Mouse (Mus musculus): ENCODE results near the gene 4930556J24Rik. TPM values are rescaled to one million over a fixed set of nuclear protein-coding genes. Genes with fewer than 3 reads are reported as not detected.
"Not testable (repeated sequence)": the region's sequence is repeated elsewhere in the genome, so short reads cannot be mapped to it uniquely, and the experiment has no call there.

4930556J24Rik gene
- polyA plus RNA-seq, 1 experiment from 2014 or later = 0.17 TPM

DNA sequence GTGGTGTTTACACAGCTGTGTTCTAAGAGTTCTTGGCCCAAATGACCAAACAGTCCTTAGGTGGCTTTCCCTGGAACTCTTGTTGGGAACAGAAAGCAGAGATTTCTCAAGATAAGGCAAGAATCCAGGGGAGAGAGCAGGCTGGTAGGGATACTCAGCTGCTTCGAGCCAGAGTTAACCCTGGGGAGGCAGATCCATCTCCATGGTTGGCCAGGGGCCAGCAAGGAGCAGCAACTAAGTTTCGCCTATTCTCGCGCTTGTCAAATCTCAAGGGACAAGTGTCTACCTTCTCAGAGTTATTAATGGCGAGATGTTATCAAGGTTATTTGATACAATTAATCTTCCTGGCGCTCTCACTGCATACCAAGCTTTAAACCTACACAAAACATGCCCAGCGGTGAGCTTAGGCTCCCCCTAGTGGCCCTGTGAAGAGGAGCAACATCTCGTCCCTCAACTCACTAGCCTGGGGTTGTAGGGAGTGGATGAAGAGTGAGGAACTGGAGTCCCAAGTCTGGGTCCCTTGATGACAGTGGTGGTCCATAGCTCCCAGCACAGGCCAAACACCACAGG lies 55.2 kb downstream of the 4930556J24Rik start:
- ATAC-seq (ENCODE audit: insufficient read depth) = no peak
- 38% methylated on average over 8 of the region's 8 CpGs for WGBS (ENCODE audit: insufficient replicate concordance)
- H3K9me3 ChIP-seq (replicated peaks) = no peaks in the 10 kb centered on the region
- no peak overlapping the region for H3K4me2 ChIP-seq
- no peak overlapping the region for H3K9ac ChIP-seq
- no peaks in the 10 kb centered on the region for H3K4me1 ChIP-seq (replicated peaks)
- H3K4me3 ChIP-seq (replicated peaks) = no peak overlapping the region
- no peak overlapping the region for H3K27ac ChIP-seq (replicated peaks)
- no peaks in the 10 kb centered on the region for H3K27me3 ChIP-seq
- peaks cover 4% of the 10 kb centered on the region; the same call in 1 of the 2 replicates for H3K36me3 ChIP-seq (replicated peaks)

DNA sequence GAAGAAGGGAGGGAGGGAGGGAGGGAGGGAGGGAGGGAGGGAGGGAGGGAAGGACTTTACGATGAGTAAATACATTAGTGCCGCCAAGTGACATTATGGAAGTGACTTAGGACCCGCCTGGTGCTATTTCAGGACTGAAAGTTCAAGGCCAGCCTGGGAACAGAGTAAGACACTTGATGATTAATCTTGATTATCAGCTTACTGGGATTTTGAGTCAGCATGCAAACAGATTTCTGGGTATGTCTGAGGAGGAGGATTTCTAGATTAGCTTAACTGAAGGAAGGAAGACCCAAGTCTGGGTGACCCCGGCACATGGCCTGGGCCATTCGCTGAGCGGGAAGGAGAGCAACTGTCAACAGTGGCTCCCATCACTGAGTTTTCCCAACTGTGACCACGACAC lies 56.1 kb downstream of the 4930556J24Rik start:
- H3K27ac ChIP-seq (replicated peaks) = no peak overlapping the region
- peaks cover 4% of the 10 kb centered on the region; the same call in 1 of the 2 replicates for H3K36me3 ChIP-seq (replicated peaks)
- ATAC-seq (ENCODE audit: insufficient read depth) = no peak
- peaks cover 8% of the 10 kb centered on the region; the same call in 1 of the 2 replicates for H3K27me3 ChIP-seq
- H3K4me3 ChIP-seq (replicated peaks) = no peak overlapping the region
- no peaks in the 10 kb centered on the region for H3K9me3 ChIP-seq (replicated peaks)
- H3K9ac ChIP-seq = no peak overlapping the region
- no peak overlapping the region for H3K4me2 ChIP-seq
- WGBS (ENCODE audit: insufficient replicate concordance) = 76% methylated on average over 7 of the region's 7 CpGs
- H3K4me1 ChIP-seq (replicated peaks) = no peaks in the 10 kb centered on the region

DNA sequence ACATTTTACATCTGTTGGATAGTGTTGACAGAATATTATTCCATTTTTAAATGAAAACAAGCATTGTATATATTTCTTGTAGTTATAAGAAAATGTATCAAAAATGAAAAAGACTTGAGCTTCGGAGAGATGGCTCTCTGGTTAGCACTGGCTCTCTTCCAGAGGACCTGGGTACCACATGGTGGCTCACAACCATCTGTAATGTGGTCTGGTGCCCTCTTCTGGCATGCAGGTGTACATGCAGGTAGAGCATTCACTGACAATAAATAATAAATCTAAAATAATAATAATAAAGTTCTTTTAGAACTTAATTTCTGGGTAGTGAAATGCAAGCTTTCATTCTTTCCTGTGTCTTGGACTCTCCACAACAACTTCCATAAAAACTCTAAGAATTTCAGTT lies 57.8 kb downstream of the 4930556J24Rik start:
- no peak for ATAC-seq (ENCODE audit: insufficient read depth)
- no peak overlapping the region for H3K4me2 ChIP-seq
- no peak overlapping the region for H3K27ac ChIP-seq (replicated peaks)
- H3K4me3 ChIP-seq (replicated peaks) = no peak overlapping the region
- no peaks in the 10 kb centered on the region for H3K9me3 ChIP-seq (replicated peaks)
- H3K27me3 ChIP-seq = peaks cover 25% of the 10 kb centered on the region
- 26% methylated on average over 1 of the region's 1 CpGs for WGBS (ENCODE audit: insufficient replicate concordance)
- H3K36me3 ChIP-seq (replicated peaks) = peaks cover 4% of the 10 kb centered on the region; the same call in 1 of the 2 replicates
- peaks cover 7% of the 10 kb centered on the region for H3K4me1 ChIP-seq (replicated peaks)
- H3K9ac ChIP-seq = no peak overlapping the region

DNA sequence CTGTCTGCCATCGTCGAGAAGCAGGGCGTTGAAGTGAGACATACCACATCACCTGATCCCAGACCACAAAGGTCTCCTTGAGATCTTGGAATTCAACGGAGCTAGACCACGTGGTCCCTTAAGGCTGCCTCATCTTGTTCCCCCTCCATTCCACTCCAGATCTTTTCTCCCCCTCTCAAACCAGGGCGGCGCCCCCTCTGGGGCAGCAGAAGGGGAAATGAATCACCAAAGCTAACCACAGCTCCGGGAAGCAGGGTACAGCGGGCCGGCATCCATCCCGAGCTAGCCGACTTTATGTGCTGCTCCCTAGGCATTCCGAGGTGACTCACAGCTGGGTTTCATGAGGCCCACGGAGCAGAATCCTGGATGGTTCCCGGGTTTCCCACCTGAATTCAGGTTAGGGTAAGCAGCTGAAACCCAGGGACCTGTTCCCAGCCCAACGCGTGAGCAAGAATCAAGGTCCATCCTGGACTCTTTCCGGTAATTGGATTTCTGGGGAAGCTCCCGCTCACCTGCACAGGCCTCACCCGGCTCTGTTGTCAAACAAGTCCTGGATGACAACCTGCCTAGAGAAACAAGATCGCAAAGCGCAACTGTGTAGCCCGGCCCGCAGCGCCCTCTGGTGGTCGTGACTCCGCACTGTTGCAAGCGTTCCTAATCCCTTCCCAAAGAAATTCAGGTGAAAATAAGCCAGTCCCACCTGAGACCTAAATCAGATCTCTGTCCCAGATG lies 62.3 kb downstream of the 4930556J24Rik start, which contains the start of gene Slc35e4:
Gene Slc35e4 (minus strand): TSS at position 556 of the 732 bp plus-strand sequence.
- under 1% methylated on average over 28 of the region's 28 CpGs for WGBS (ENCODE audit: insufficient replicate concordance)
- peaks cover 19% of the 10 kb centered on the region for H3K4me1 ChIP-seq (replicated peaks)
- peak within 1 kb of the TSS; percentile 55 for H3K4me3 ChIP-seq (replicated peaks)
- H3K4me2 ChIP-seq = peak within 1 kb of the TSS; percentile 77
- peak within 1 kb of the TSS; percentile 8; the same call in 1 of the 2 replicates for H3K9ac ChIP-seq
- H3K9me3 ChIP-seq (replicated peaks) = no peaks in the 10 kb centered on the region
- H3K36me3 ChIP-seq (replicated peaks) = no peaks in the 10 kb centered on the region
- no peak within 1 kb of the TSS; the same call in 1 of the 2 replicates for H3K27ac ChIP-seq (replicated peaks)
- H3K27me3 ChIP-seq = peaks cover 61% of the 10 kb centered on the region
- peak; percentile 41 for ATAC-seq (ENCODE audit: insufficient read depth)

DNA sequence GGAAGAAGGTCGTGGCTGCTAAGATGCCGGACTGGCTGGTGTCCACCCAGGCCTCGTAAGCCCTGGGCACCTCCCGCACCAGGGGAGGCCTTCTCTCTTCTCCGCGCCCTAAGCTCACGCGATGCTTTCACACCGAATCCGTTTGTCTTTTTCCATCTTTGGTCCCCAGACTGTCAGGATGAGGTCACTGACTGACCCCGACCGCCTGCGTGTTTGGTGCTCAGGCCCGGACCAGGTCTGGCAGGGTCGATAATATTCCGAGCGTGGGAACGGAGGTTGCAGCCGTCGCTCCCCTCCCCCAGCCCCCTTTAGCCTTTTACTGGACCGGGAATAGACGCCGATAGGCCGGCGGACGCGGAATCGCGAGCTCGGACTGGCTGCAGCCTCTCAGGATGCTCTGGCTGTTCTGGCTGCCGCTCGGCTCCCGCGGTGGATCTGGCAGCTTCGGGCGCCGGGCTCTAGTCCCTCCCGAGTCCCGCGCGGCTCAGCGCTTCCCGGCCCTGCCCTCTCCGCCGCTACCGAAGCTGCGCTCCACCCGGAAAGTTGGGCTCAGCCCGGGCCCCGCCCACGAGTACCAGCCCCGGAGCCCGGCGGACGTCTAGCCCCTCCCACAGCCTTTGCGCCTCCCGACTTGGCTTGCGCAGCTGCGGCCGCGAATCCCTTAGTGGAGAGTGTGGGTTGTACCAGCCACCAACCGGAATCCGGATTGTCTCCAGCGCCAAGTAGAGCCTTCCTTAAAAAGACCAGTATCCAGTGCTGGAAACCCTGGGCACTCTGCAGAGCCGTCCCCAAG lies 63.1 kb downstream of the 4930556J24Rik start:
- ATAC-seq (ENCODE audit: insufficient read depth) = peak; percentile 71
- Histone ChIP-seq H3K4me1 (replicated peaks) (peaks cover 19% of the 10 kb centered on the region), H3K4me3 (replicated peaks) (peak overlapping the region; percentile 55), H3K27ac (replicated peaks) (no peak overlapping the region; the same call in 1 of the 2 replicates), H3K27me3 (peaks cover 61% of the 10 kb centered on the region), H3K36me3 (replicated peaks) (no peaks in the 10 kb centered on the region), H3K9ac (peak overlapping the region; percentile 8; the same call in 1 of the 2 replicates), H3K9me3 (replicated peaks) (no peaks in the 10 kb centered on the region), H3K4me2 (peak overlapping the region; percentile 77)
- WGBS (ENCODE audit: insufficient replicate concordance) = under 1% methylated on average over 65 of the region's 65 CpGs

DNA sequence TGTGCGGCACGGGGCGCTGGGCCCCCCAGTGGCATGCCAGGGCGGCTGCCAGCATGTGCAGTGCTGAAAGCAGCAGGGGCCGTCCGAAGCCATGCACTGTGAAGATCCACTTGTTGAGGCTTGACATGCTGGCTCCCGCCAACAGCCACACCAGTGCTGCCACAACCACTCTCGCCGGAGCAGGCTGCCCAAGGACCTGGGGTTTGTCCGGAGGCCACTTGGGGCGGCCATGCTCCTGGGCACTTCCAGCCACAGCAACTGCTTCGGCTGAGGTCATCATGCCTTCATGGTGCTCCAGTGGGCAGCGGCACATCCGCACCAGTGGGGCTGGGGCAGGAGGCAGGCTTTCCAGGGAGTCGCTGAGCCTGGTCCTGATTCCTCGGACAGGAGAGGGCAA lies 63.7 kb downstream of the 4930556J24Rik start:
- Histone ChIP-seq H3K27me3 (peaks cover 61% of the 10 kb centered on the region), H3K9ac (no peak overlapping the region), H3K4me1 (replicated peaks) (peaks cover 19% of the 10 kb centered on the region), H3K4me2 (peak overlapping the region; percentile 77), H3K27ac (replicated peaks) (no peak overlapping the region), H3K9me3 (replicated peaks) (no peaks in the 10 kb centered on the region), H3K36me3 (replicated peaks) (no peaks in the 10 kb centered on the region), H3K4me3 (replicated peaks) (peak overlapping the region; percentile 55)
- no peak for ATAC-seq (ENCODE audit: insufficient read depth)
- WGBS (ENCODE audit: insufficient replicate concordance) = 9% methylated on average over 16 of the region's 16 CpGs

DNA sequence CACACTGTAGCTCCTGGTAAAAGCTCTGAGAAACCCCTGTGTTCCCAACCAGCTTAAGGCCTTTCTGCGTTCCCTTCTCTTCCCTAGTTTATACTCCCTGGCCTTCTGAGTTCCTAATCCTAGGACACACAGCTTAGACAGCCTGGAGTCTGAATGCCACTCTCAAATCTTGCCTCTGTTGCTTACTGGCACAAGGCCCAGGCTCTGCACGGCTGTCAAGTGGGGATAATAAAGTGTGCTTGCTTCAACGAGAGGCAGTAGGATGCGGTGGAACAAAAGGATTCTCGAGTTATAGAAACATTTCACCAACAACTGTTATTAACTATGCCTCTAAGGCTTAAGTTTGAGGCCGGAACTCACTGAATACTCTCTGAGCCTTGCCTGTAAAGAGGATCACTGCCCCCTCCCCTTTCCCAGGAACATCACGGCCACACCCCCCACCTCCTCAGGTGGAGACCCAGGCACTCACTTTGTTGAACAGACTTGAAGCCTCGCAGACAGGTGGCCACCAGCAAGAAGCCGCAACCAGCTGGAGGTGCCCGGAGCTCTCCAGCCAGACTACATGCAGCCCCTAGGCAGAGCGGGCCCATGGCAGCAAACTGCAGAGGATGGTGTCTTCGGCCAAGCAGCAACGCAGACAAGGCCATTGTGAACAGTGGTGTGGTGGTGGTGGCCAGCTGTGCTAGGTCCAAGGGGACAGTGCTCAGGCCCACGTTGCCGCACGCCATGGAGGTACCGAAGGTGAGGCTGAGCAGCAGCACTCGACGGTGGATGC lies 64.3 kb downstream of the 4930556J24Rik start:
- no peaks in the 10 kb centered on the region for H3K36me3 ChIP-seq (replicated peaks)
- 39% methylated on average over 19 of the region's 19 CpGs for WGBS (ENCODE audit: insufficient replicate concordance)
- H3K27ac ChIP-seq (replicated peaks) = no peak overlapping the region
- ATAC-seq (ENCODE audit: insufficient read depth) = no peak
- peak overlapping the region; percentile 55; the same call in 1 of the 2 replicates for H3K4me3 ChIP-seq (replicated peaks)
- H3K4me2 ChIP-seq = peak overlapping the region; percentile 77
- no peaks in the 10 kb centered on the region for H3K9me3 ChIP-seq (replicated peaks)
- H3K27me3 ChIP-seq = peaks cover 61% of the 10 kb centered on the region
- H3K9ac ChIP-seq = no peak overlapping the region
- peaks cover 19% of the 10 kb centered on the region for H3K4me1 ChIP-seq (replicated peaks)

DNA sequence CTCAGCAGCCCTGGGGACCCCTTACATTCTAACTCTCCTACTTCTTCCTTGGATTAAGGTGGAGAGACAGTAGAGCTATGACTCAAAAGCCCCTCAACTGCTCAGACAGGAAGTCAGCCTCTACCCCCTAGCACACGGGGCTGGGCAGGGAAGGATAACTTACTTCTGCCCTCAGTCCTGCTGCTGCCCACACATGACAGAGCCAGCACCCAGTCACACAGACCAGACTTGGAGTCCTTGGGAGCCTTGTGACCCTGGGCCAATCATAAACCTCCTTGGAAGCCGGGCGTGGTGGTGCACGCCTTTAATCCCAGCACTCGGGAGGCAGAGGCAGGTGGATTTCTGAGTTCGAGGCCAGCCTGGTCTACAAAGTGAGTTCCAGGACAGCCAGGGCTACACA lies 65.1 kb downstream of the 4930556J24Rik start:
- Histone ChIP-seq H3K27me3 (peaks cover 61% of the 10 kb centered on the region), H3K4me1 (replicated peaks) (peaks cover 19% of the 10 kb centered on the region)
- H3K4me2 ChIP-seq; H3K27ac ChIP-seq (replicated peaks); ATAC-seq (ENCODE audit: insufficient read depth); H3K4me3 ChIP-seq (replicated peaks); H3K9me3 ChIP-seq (replicated peaks); H3K36me3 ChIP-seq (replicated peaks); H3K9ac ChIP-seq: not testable (repeated sequence)
- 63% methylated on average over 6 of the region's 6 CpGs for WGBS (ENCODE audit: insufficient replicate concordance)

DNA sequence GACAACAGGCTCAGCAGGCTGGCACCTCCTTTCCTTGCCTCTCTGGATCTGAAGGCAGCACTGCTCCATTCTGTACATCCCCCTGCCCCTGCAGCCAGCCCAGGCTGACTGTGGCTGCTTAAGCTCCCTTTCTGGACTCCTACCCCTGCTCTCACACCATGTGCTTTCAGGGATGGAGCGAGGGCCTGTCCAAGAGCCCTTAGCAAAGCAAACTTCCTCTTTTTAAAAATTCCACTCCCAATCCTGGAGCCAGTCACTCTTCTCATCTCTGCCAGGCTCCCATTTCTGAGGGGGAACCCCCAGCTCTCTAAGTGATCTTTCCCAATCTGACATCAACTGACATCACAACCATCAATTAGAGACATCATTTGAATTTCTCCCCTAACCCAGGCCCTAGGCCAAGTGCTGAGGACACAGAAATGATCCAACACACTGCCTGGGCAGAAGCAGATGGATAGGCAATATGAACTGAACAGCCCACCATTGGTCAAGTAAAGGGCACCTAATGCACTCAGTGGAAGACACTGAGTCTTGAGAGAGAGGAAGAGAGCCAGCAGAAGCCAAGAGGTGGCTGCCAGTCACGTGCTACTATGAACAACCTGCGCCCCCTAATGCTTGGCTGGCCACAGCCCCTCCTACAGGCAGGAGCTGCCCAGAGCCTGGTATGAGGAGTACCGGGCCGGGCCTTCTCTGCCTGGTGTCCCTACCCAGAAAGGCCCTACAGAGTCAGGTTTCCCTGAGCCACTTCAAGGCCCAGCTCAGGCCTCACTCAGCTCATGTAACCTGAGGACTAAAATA lies 65.9 kb downstream of the 4930556J24Rik start:
- ATAC-seq (ENCODE audit: insufficient read depth) = no peak
- no peak overlapping the region for H3K27ac ChIP-seq (replicated peaks)
- peaks cover 56% of the 10 kb centered on the region for H3K27me3 ChIP-seq
- no peak overlapping the region for H3K9ac ChIP-seq
- no peaks in the 10 kb centered on the region for H3K36me3 ChIP-seq (replicated peaks)
- no peaks in the 10 kb centered on the region for H3K9me3 ChIP-seq (replicated peaks)
- no peak overlapping the region for H3K4me2 ChIP-seq
- WGBS (ENCODE audit: insufficient replicate concordance) = 38% methylated on average over 5 of the region's 5 CpGs
- peaks cover 19% of the 10 kb centered on the region for H3K4me1 ChIP-seq (replicated peaks)
- H3K4me3 ChIP-seq (replicated peaks) = no peak overlapping the region

DNA sequence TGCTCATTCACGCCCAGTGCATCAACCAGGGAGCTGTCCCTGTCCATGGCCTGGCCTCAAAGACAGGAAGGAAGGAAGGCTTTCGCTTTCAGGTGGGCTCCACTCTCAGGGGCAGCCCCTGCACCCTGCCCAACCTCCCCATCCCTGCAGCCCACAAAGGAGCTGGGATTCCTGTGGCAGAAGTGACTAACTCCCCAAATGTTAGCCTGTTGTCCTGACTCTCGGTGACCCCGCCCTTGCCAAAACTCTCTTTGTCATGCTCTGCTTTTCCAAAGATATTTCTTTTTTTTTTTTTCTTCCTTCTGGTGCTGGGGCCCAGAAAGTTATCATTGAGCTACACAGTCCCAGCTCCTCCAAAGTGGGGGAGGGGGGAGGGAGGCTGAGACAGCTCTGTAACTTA lies 67.3 kb downstream of the 4930556J24Rik start:
- WGBS (ENCODE audit: insufficient replicate concordance) = 58% methylated on average over 4 of the region's 4 CpGs
- ATAC-seq (ENCODE audit: insufficient read depth) = no peak
- peaks cover 17% of the 10 kb centered on the region for H3K4me1 ChIP-seq (replicated peaks)
- H3K9ac ChIP-seq = no peak overlapping the region
- no peak overlapping the region for H3K4me3 ChIP-seq (replicated peaks)
- no peak overlapping the region for H3K27ac ChIP-seq (replicated peaks)
- H3K27me3 ChIP-seq = peaks cover 41% of the 10 kb centered on the region
- no peak overlapping the region for H3K4me2 ChIP-seq
- H3K36me3 ChIP-seq (replicated peaks) = no peaks in the 10 kb centered on the region
- H3K9me3 ChIP-seq (replicated peaks) = no peaks in the 10 kb centered on the region

Measured in liver, embryonic 15.5 days (tissue).